In the genomic region with DNA sequence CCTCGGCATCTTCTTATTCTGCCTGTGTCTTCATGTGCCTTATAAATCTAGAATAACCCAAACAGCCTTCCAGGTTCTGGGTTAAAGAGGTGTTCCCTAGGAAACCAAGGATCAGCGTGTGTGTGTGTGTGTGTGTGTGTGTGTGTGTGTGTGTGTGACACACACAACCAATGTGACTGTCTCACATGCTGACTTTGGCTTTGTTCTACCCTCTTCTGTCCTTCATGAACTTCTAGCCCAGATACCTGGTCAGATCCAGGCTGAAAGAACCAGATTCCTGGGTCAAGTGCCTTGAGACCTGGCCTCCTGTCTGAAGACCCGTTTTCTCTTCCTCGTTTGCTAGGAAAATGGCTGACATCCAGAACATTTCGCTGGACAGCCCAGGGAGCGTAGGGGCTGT, we compare ENCODE assay signal across 10 mouse cellular contexts. TPM values are rescaled to one million over a fixed set of nuclear protein-coding genes. Genes with fewer than 3 reads are reported as not detected.
DNase-seq lines count a peak whose midpoint lies in the region; ATAC-seq lines count a peak whose summit lies in the region.
"Had no signal": no experiment of that assay in that cellular context is flagged by ENCODE, and none has a peak within 500 bp of the region (broad histone marks: within the 10 kb centered on the region; RNA-seq: fewer than 3 reads in every experiment).

A gene (plus strand): TSS at position 301 of the 400 bp plus-strand sequence.

- 71% methylated on average over 6 of the region's 6 CpGs for WGBS in heart, embryonic 11.5 days (ENCODE audit: insufficient replicate concordance)
- 73% methylated on average over 6 of the region's 6 CpGs for WGBS in forebrain, embryonic 13.5 days
- WGBS in liver, embryonic 13.5 days (ENCODE audit: insufficient replicate concordance), result 68% methylated on average over 6 of the region's 6 CpGs

- no peak for DNase-seq in heart, postnatal 25 days (ENCODE audit: low spot score)
- peak; percentile 36 for DNase-seq in 416B (ENCODE audit: low read depth)
- no peak for DNase-seq in liver, embryonic 13.5 days
- DNase-seq in cerebellum, postnatal 25 days, result no peak
- DNase-seq in adrenal gland, adult 2 months, result no peak
- no peak for DNase-seq in cerebellum, postnatal 14 days
- DNase-seq: cerebellum, postnatal 10 days; layer of hippocampus, postnatal 36 days had no signal

- ATAC-seq in heart, embryonic 11.5 days (replicated peaks; ENCODE audit: insufficient number of reproducible peaks, low FRiP score, low TSS enrichment), result no peak
- no peak for ATAC-seq in forebrain, embryonic 13.5 days
- no peak for ATAC-seq in liver, embryonic 13.5 days (ENCODE audit: low read depth)

- intact Hi-C loops in heart, postnatal 25 days (cut with DNase I), result no loop called here

- H3K9ac ChIP-seq in heart, embryonic 11.5 days (ENCODE audit: low read depth, low read length), result peak within 1 kb of the TSS; percentile 58
- peak within 1 kb of the TSS; percentile 55 for H3K9ac ChIP-seq in forebrain, embryonic 13.5 days
- H3K9ac ChIP-seq in liver, embryonic 13.5 days, result peak within 1 kb of the TSS; percentile 63

- H3K9me3 ChIP-seq in heart, embryonic 11.5 days (replicated peaks; ENCODE audit: control insufficient read depth, low read length), result no peaks in the 10 kb centered on the region
- no peaks in the 10 kb centered on the region for H3K9me3 ChIP-seq in forebrain, embryonic 13.5 days (replicated peaks)
- no peaks in the 10 kb centered on the region for H3K9me3 ChIP-seq in liver, embryonic 13.5 days (replicated peaks)

- H3K27ac ChIP-seq in heart, embryonic 11.5 days (ENCODE audit: low read depth, low read length), result no peak within 1 kb of the TSS
- no peak within 1 kb of the TSS for H3K27ac ChIP-seq in forebrain, embryonic 13.5 days
- H3K27ac ChIP-seq in liver, embryonic 13.5 days, result no peak within 1 kb of the TSS

- H3K27me3 ChIP-seq in heart, embryonic 11.5 days (ENCODE audit: control insufficient read depth, insufficient read depth, low read length), result peaks cover 62% of the 10 kb centered on the region
- peaks cover 62% of the 10 kb centered on the region for H3K27me3 ChIP-seq in forebrain, embryonic 13.5 days
- H3K27me3 ChIP-seq in liver, embryonic 13.5 days, result peaks cover 59% of the 10 kb centered on the region

- H3K4me1 ChIP-seq in heart, embryonic 11.5 days (ENCODE audit: control insufficient read depth, insufficient read depth, low read length), result peaks cover 17% of the 10 kb centered on the region
- peaks cover 31% of the 10 kb centered on the region for H3K4me1 ChIP-seq in forebrain, embryonic 13.5 days
- H3K4me1 ChIP-seq in liver, embryonic 13.5 days (replicated peaks), result peaks cover 64% of the 10 kb centered on the region

- H3K4me3 ChIP-seq in heart, embryonic 11.5 days (ENCODE audit: low read depth, low read length), result peak within 1 kb of the TSS; percentile 58
- peak within 1 kb of the TSS; percentile 53 for H3K4me3 ChIP-seq in forebrain, embryonic 13.5 days
- peak within 1 kb of the TSS; percentile 59 for H3K4me3 ChIP-seq in liver, embryonic 13.5 days (replicated peaks)

- H3K4me2 ChIP-seq in heart, embryonic 11.5 days, result peak within 1 kb of the TSS; percentile 96
- H3K4me2 ChIP-seq in forebrain, embryonic 13.5 days, result peak within 1 kb of the TSS; percentile 80
- H3K4me2 ChIP-seq in liver, embryonic 13.5 days, result peak within 1 kb of the TSS; percentile 80

- H3K36me3 ChIP-seq in heart, embryonic 11.5 days (ENCODE audit: control insufficient read depth, insufficient read depth, low read length), result no peaks in the 10 kb centered on the region
- H3K36me3 ChIP-seq in forebrain, embryonic 13.5 days (ENCODE audit: poor library complexity, severe bottlenecking), result peaks cover 8% of the 10 kb centered on the region; the same call in 1 of the 2 replicates
- H3K36me3 ChIP-seq in liver, embryonic 13.5 days, result peaks cover 3% of the 10 kb centered on the region; the same call in 1 of the 2 replicates

RNA-seq across cellular contexts. Expression of the gene that starts here (rescaled TPM):
- not detected in 2 replicates for polyA plus RNA-seq in heart, embryonic 11.5 days (2014; fragmentation: Nextera tagmentation; extraction: Ambion mirVana)
- total RNA-seq in heart, postnatal 25 days (2021), result not detected
- polyA plus RNA-seq in forebrain, embryonic 13.5 days (2015; fragmentation: Nextera tagmentation; extraction: Ambion mirVana), result not detected in 2 replicates
- 0.13 and 0.20 TPM in 2 replicates for polyA plus RNA-seq in liver, embryonic 13.5 days (2015; fragmentation: Nextera tagmentation; extraction: Ambion mirVana)
- under 1 TPM in 1 of 2 experiments, not detected in 1; 0.28 TPM for total RNA-seq in adrenal gland, adult 2 months (2021)
- polyA plus RNA-seq in adrenal gland, adult 2 months (2012; rRNA removed), result 1.4 and 4.2 TPM in 2 replicates
- total RNA-seq: layer of hippocampus, postnatal 36 days had no signal
